Mouse (Mus musculus) CH12.LX (cell line): Measurements from ENCODE around the gene Sox1.

ENCODE experiments used
- CTCF ChIP-seq, 2 experiments: IDR thresholded peaks in 1 of 2; conservative IDR thresholded peaks in 1 of 2; 2 replicates each; pipeline ENCODE4 v1.5.1; 2011 to 2012; ENCODE audit warnings: low read depth in 2 of 2, low read length in 2 of 2, improper control_type of control experiment in 1 of 2, inconsistent platforms in 1 of 2, mild to moderate bottlenecking in 1 of 2, moderate library complexity in 1 of 2
- E2F4 ChIP-seq: IDR thresholded peaks from 2 replicates; pipeline ENCODE4 v1.6.1; 2011; ENCODE audit warnings: low read depth, low read length, improper control_type of control experiment; ENCODE audit not compliant: insufficient replicate concordance
- EP300 ChIP-seq: IDR thresholded peaks from 2 replicates; pipeline ENCODE4 v1.6.1; 2011; ENCODE audit warnings: low read length, improper control_type of control experiment
- IRF4 ChIP-seq: IDR thresholded peaks from 2 replicates; pipeline ENCODE4 v1.6.1; 2014; ENCODE audit warnings: low read depth, mild to moderate bottlenecking, inconsistent platforms, low read length, improper control_type of control experiment
- MAFK ChIP-seq: IDR thresholded peaks from 2 replicates; pipeline ENCODE4 v1.6.1; 2011; ENCODE audit warnings: low read length, improper control_type of control experiment; ENCODE audit not compliant: insufficient replicate concordance
- MAX ChIP-seq: IDR thresholded peaks from 2 replicates; pipeline ENCODE4 v1.6.1; 2011; ENCODE audit warnings: low read length, improper control_type of control experiment
- MEF2A ChIP-seq: IDR thresholded peaks from 2 replicates; pipeline ENCODE4 v1.6.1; 2014; ENCODE audit warnings: low read depth, mild to moderate bottlenecking, inconsistent platforms, low read length, improper control_type of control experiment, borderline replicate concordance
- MYC ChIP-seq: IDR thresholded peaks from 2 replicates; pipeline ENCODE4 v1.6.1; 2011; ENCODE audit warnings: low read depth, mild to moderate bottlenecking, improper control_type of control experiment, low read length
- POLR2A ChIP-seq: IDR thresholded peaks from 2 replicates; pipeline ENCODE4 v1.6.1; 2011; ENCODE audit warnings: low read depth, mild to moderate bottlenecking, improper control_type of control experiment, low read length
- POLR2AphosphoS2 ChIP-seq: IDR thresholded peaks from 2 replicates; pipeline ENCODE4 v1.6.1; 2011; ENCODE audit warnings: low read depth, low read length, improper control_type of control experiment
- RCOR1 ChIP-seq: conservative IDR thresholded peaks from 2 replicates; pipeline ENCODE4 v1.6.1; 2012; ENCODE audit warnings: low read depth, mild to moderate bottlenecking, inconsistent platforms, low read length, improper control_type of control experiment
- ZNF384 ChIP-seq: IDR thresholded peaks from 2 replicates; pipeline ENCODE4 v1.6.1; 2012; ENCODE audit warnings: low read depth, low read length, improper control_type of control experiment, inconsistent platforms

- TF ChIP-seq IRF4, result no peak
- no peak for TF ChIP-seq MEF2A
- TF ChIP-seq CTCF (conservative IDR thresholded peaks at IDR 0.05 in 1 of 2, IDR thresholded peaks at IDR 0.05 in 1 of 2; ENCODE audit: low read depth in 2 of 2, low read length in 2 of 2), result no peak
- no peak for TF ChIP-seq POLR2A
- no peak for TF ChIP-seq MAX
- no peak for TF ChIP-seq MAFK
- TF ChIP-seq ZNF384, result no peak
- TF ChIP-seq MYC, result no peak
- TF ChIP-seq RCOR1, result no peak
- no peak for TF ChIP-seq POLR2AphosphoS2
- no peak for TF ChIP-seq EP300
- no peak for TF ChIP-seq E2F4
Observed at GRCm38 (mm10) chr8:12430173-12430899, 35.2 kb downstream of the Sox1 start.
